Mouse (Mus musculus) liver, adult 2 months (tissue): ENCODE data around the gene Hsf2bp. TPM values are rescaled to one million over a fixed set of nuclear protein-coding genes. Genes with fewer than 3 reads are reported as not detected.

Experiments used
- DNase-seq: peaks from one replicate; pipeline ENCODE4 v3.0.0-alpha.2; 2011; ENCODE audit warnings: low read depth, low spot score; ENCODE audit errors: extremely low read depth
- H3K27ac ChIP-seq: fragments of 200-500 bp; replicated peaks from 2 replicates; pipeline ENCODE4 v1.5.1; 2012; ENCODE audit warnings: low read depth, mild to moderate bottlenecking, control low read depth, inconsistent platforms, low read length; ENCODE audit not compliant: insufficient read depth
- H3K27me3 ChIP-seq: fragments of 200-500 bp; 2 replicates; pipeline ENCODE4 v1.6.1; 2012; ENCODE audit warnings: mild to moderate bottlenecking, moderate library complexity, low read length, inconsistent platforms; ENCODE audit not compliant: control insufficient read depth, insufficient read depth
- H3K36me3 ChIP-seq: fragments of 200-500 bp; 2 replicates; pipeline ENCODE4 v1.6.1; 2012; ENCODE audit warnings: low read length, inconsistent platforms; ENCODE audit not compliant: control insufficient read depth, insufficient read depth
- H3K4me1 ChIP-seq: fragments of 200-500 bp; 2 replicates; pipeline ENCODE4 v1.6.1; 2011; ENCODE audit warnings: low read length; ENCODE audit not compliant: control insufficient read depth, insufficient read depth
- H3K4me3 ChIP-seq: fragments of 200-500 bp; 2 replicates; pipeline ENCODE4 v1.5.1; 2011; ENCODE audit warnings: low read depth, mild to moderate bottlenecking, control low read depth, low read length, moderate library complexity; ENCODE audit not compliant: insufficient read depth
- H3K79me2 ChIP-seq: fragments of 200-500 bp; 2 replicates; pipeline ENCODE4 v1.6.1; 2012; ENCODE audit warnings: inconsistent platforms, mild to moderate bottlenecking, low read length, moderate library complexity; ENCODE audit not compliant: control insufficient read depth, insufficient read depth
- H3K9ac ChIP-seq: fragments of 200-500 bp; 2 replicates; pipeline ENCODE4 v1.6.1; 2012; ENCODE audit warnings: low read depth, mild to moderate bottlenecking, control low read depth, inconsistent platforms, low read length
- CTCF ChIP-seq: fragments of 200-500 bp; IDR thresholded peaks from 2 replicates; pipeline ENCODE4 v1.5.1; 2011; ENCODE audit warnings: low read depth, low read length, control low read depth
- POLR2A ChIP-seq: fragments of 200-500 bp; IDR thresholded peaks from 2 replicates; pipeline ENCODE4 v1.6.1; 2011; ENCODE audit warnings: low read length, control low read depth; ENCODE audit not compliant: insufficient read depth; ENCODE audit errors: extremely low read depth
- WGBS: fragments of 180-500 bp; shearing (Covaris S2); methylation state at CpG from one replicate; pipeline ENCODE4 v1.1.7; 2018; 5-methylcytosine and 5-hydroxymethylcytosine counted together
- polyA plus RNA-seq: library from polyadenylated mRNA; depleted of rRNA; stranded (reverse); fragments of >200 nt; gene quantifications from 2 replicates; pipeline ENCODE4 v1.2.3, GENCODE M21; 2012
- total RNA-seq: library from RNA; depleted of rRNA; stranded (reverse); fragments of >200 nt; gene quantifications from 2 replicates; pipeline ENCODE4 v1.2.3, GENCODE M21; 2014

Gene Hsf2bp
- total and polyA plus RNA-seq, 2 experiments = 0.18 to 0.46 TPM

DNA sequence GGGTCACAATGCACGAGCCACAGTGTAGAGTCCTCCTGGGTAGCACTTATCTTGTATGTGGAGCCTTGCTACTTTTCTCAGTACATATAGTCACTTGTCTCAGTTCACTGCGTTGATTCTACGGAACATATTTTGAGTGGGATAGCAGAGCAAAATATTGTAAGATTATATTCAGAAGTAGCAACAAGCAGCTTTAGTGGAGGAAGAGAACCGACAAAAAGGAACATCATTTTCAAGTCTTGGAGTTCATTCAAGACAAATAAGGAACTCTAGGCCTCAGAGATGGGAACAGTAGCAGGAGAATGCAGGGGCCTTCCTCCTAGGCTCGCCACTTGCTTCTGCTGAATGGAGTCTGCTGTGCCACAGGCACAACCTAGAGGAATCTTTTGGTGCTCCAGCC, 10.4 kb upstream of the Hsf2bp start:
- Histone ChIP-seq H3K79me2 (peaks cover 9% of the 10 kb centered on the region; the same call in 1 of the 2 replicates), H3K27me3 (no peaks in the 10 kb centered on the region), H3K27ac (no peak overlapping the region), H3K9ac (no peak overlapping the region), H3K4me3 (no peak overlapping the region), H3K4me1 (no peaks in the 10 kb centered on the region), H3K36me3 (peaks cover 4% of the 10 kb centered on the region; the same call in 1 of the 2 replicates)
- DNase-seq = no peak
- TF ChIP-seq CTCF (no peak), POLR2A (no peak)
- 94% methylated on average over 5 of the region's 5 CpGs for WGBS

DNA sequence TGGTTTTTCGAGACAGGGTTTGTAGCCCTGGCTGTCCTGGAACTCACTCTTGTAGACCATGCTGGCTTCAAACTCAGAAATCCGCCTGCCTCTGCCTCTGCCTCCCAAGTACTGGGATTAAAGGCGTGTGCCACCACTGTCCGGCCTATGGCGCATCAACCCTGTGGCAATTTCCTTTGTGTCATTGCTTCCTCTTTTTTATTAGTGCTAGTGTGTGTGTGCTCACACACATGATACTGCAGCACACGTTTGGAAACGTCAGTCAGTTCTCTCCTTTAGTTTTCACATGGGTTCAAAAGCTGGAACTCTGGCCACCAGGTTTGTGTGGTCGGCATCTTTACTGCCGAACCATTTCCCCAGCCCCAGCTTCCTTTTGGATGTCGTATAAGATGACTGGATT, 4.1 kb upstream of the Hsf2bp start:
- Histone ChIP-seq H3K27ac (no peak overlapping the region), H3K27me3 (no peaks in the 10 kb centered on the region), H3K4me1 (no peaks in the 10 kb centered on the region), H3K9ac (no peak overlapping the region), H3K4me3 (no peak overlapping the region), H3K79me2 (peaks cover 12% of the 10 kb centered on the region; the same call in 1 of the 2 replicates), H3K36me3 (no peaks in the 10 kb centered on the region)
- TF ChIP-seq POLR2A (no peak), CTCF (no peak)
- WGBS = 75% methylated on average over 10 of the region's 10 CpGs
- DNase-seq = no peak

DNA sequence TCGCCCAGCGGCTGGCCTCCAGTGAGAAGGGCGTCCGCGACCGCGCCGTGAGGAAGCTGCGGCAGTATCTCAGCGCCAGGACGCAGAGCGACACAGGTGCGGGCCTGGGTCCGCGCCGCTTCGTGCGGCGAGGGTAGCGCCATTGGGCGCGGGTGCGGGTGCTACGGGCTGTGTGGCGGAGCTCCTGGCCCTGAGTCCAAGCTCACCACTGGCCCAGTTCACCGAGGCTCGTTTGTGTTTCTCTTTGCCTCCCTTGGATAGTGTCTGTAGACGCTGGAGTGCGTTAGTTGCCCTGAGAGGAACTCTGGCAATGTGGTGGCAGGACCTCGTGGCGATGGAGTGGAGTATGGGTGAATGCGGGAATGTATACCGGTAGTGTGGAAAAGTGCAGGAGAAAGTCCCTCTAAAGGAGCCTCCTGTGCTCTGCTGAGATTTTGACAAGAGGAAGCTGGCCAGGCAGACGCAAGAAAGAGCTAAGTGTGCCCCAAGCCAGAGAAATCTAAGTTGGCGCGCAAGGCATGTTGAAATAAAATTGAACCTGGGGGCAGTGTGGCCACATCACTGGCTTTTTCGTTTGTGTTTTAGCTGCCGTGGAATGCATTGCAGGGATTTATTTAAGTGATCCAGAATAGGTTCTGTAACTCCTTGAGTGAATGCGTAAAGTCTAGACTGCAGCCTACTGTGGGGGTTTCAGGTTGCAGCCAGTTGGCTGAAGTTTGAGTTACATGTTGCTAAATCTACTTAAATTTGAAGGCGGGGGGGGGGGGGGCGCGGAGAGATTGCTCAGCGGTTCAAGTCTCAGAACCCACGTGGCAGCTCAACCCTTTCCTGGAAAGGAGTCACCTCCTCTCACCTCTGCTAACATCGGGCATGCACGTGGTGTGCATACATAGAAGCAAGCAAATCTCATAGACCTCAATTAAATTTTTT, 625 bp upstream of the Hsf2bp start:
- 1% methylated on average over 46 of the region's 46 CpGs for WGBS
- Histone ChIP-seq H3K4me3 (peak overlapping the region; percentile 80), H3K4me1 (no peaks in the 10 kb centered on the region), H3K27me3 (no peaks in the 10 kb centered on the region), H3K79me2 (peaks cover 4% of the 10 kb centered on the region; the same call in 1 of the 2 replicates), H3K27ac (no peak overlapping the region), H3K9ac (peak overlapping the region; percentile 81), H3K36me3 (no peaks in the 10 kb centered on the region)
- TF ChIP-seq POLR2A (no peak), CTCF (no peak)
- DNase-seq = peak; percentile 12

DNA sequence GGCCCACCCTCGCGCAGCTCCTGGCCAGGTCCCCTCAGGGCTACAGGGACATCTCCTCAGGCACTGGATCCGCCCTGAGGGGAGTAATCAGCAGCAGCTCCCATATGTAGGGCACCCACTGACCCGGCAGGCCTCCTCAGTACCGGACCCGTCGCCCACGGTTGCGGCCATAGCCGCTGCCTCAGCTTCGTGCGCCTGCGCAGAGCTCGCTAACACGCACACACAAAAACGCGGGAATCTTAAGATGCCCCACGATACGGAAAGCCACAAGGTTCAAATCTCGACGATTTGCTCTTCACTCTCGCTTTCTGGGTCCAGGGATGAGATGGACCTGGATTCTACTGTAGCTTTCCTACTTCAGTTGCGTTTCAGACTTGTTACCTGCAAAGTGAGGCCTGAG, 1.8 kb downstream of the Hsf2bp start:
- Histone ChIP-seq H3K4me3 (no peak overlapping the region), H3K9ac (no peak overlapping the region), H3K79me2 (peaks cover 3% of the 10 kb centered on the region; the same call in 1 of the 2 replicates), H3K4me1 (no peaks in the 10 kb centered on the region), H3K27me3 (no peaks in the 10 kb centered on the region), H3K27ac (no peak overlapping the region), H3K36me3 (no peaks in the 10 kb centered on the region)
- WGBS = 93% methylated on average over 23 of the region's 23 CpGs
- no peak for TF ChIP-seq POLR2A
- no peak for TF ChIP-seq CTCF
- DNase-seq = no peak

DNA sequence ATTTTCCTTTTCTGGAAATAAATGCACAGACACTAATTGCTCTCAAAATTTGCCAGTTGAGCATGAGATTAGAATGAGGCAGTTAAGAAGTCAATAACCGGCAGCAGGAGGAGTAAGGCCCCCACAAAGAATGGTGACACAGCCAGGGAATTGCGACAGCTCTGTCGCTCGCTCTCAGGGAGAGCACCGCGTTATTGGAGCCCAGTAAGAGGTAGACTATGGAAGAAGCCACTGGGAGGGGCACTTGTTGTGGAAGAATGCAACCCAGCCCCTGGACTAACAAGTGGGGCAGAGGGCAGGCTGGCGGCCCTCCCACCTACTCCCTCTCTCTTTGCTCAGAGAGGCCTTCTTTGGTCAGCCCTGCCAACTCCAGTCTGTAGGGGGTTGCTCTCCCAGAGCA, 4.5 kb downstream of the Hsf2bp start:
- H3K27ac ChIP-seq = no peak overlapping the region
- no peak overlapping the region for H3K9ac ChIP-seq
- H3K4me3 ChIP-seq = no peak overlapping the region
- H3K79me2 ChIP-seq = peaks cover 3% of the 10 kb centered on the region; the same call in 1 of the 2 replicates
- H3K4me1 ChIP-seq = no peaks in the 10 kb centered on the region
- no peaks in the 10 kb centered on the region for H3K36me3 ChIP-seq
- DNase-seq = peak; percentile 25
- 44% methylated on average over 7 of the region's 7 CpGs for WGBS
- TF ChIP-seq POLR2A (no peak), CTCF (no peak)
- no peaks in the 10 kb centered on the region for H3K27me3 ChIP-seq

DNA sequence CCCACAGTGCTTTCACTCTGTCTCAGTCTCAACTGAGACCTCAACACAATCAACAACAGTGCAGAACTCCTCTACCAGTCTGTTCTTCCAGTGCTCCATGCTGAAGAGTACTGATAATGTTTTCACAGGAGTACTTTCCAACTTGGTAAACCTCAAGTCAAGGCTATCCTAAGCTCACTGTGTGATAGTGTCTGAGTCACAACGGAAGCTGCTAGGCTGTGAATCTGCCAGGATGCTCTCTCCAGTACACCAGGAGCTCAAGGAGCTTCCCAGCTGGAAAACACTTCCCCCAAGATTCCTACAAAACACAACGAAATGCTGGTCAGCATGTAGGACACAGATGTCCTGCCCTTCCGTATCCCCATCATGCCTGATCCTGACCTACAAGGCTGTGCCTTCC, 7.8 kb downstream of the Hsf2bp start:
- Histone ChIP-seq H3K9ac (no peak overlapping the region), H3K4me3 (no peak overlapping the region), H3K27ac (no peak overlapping the region), H3K4me1 (no peaks in the 10 kb centered on the region), H3K27me3 (no peaks in the 10 kb centered on the region), H3K36me3 (no peaks in the 10 kb centered on the region), H3K79me2 (no peaks in the 10 kb centered on the region)
- no peak for DNase-seq
- no peak for TF ChIP-seq CTCF
- TF ChIP-seq POLR2A = no peak
- 76% methylated on average over 3 of the region's 3 CpGs for WGBS
